Comparison of ENCODE assay signal across 18 mouse cellular contexts in genomic region chr2:26234253-26234652, GRCm38 (mm10). TPM values are rescaled to one million over a fixed set of nuclear protein-coding genes. Genes with fewer than 3 reads are reported as not detected.
DNase-seq lines count a peak whose midpoint lies in the region; ATAC-seq and TF ChIP-seq lines count a peak whose summit lies in the region.
"Had no signal": no experiment of that assay in that cellular context is flagged by ENCODE, and none has a peak within 500 bp of the region (broad histone marks: within the 10 kb centered on the region; RNA-seq: fewer than 3 reads in every experiment).

No protein-coding gene starts in this region.

- H3K27me3 ChIP-seq in heart, embryonic 16.5 days (ENCODE audit: control insufficient read depth, insufficient read depth, low read length): no peaks in the 10 kb centered on the region
- H3K27me3 ChIP-seq in testis, adult 2 months (ENCODE audit: control insufficient read depth, insufficient read depth, low read length): no peaks in the 10 kb centered on the region
- H3K27me3 ChIP-seq in small intestine, adult 2 months (ENCODE audit: control insufficient read depth, insufficient read depth, low read length): no peaks in the 10 kb centered on the region
- H3K27me3 ChIP-seq: embryonic facial prominence, embryonic 13.5 days; forebrain, embryonic 15.5 days; midbrain, embryonic 13.5 days; neural tube, embryonic 12.5 days had no signal

- no peak overlapping the region for H3K4me3 ChIP-seq in heart, embryonic 16.5 days (ENCODE audit: low read length)
- no peak overlapping the region for H3K4me3 ChIP-seq in testis, adult 2 months (ENCODE audit: control insufficient read depth, low read depth, low read length)
- no peak overlapping the region for H3K4me3 ChIP-seq in small intestine, adult 2 months (ENCODE audit: low read depth, low read length)
- H3K4me3 ChIP-seq: embryonic facial prominence, embryonic 13.5 days; forebrain, embryonic 15.5 days; heart, embryonic 13.5 days; midbrain, embryonic 13.5 days; neural tube, embryonic 12.5 days had no signal

- H3K36me3 ChIP-seq in heart, embryonic 16.5 days (ENCODE audit: control insufficient read depth, insufficient read depth): no peaks in the 10 kb centered on the region
- peaks cover 2% of the 10 kb centered on the region; the same call in 1 of the 2 replicates for H3K36me3 ChIP-seq in testis, adult 2 months (ENCODE audit: control insufficient read depth, insufficient read depth, low read length)
- H3K36me3 ChIP-seq in small intestine, adult 2 months (ENCODE audit: control insufficient read depth, insufficient read depth, low read length): no peaks in the 10 kb centered on the region
- H3K36me3 ChIP-seq: embryonic facial prominence, embryonic 13.5 days; forebrain, embryonic 15.5 days; heart, embryonic 13.5 days; neural tube, embryonic 12.5 days had no signal

- H3K9ac ChIP-seq in heart, embryonic 16.5 days (ENCODE audit: low read length): no peak overlapping the region
- H3K9ac ChIP-seq: embryonic facial prominence, embryonic 13.5 days; forebrain, embryonic 15.5 days; heart, embryonic 13.5 days; midbrain, embryonic 13.5 days; neural tube, embryonic 12.5 days had no signal

- no peaks in the 10 kb centered on the region for H3K9me3 ChIP-seq in heart, embryonic 16.5 days (replicated peaks; ENCODE audit: control insufficient read depth, low read length)
- H3K9me3 ChIP-seq: embryonic facial prominence, embryonic 13.5 days; forebrain, embryonic 15.5 days; heart, embryonic 13.5 days; midbrain, embryonic 13.5 days; neural tube, embryonic 12.5 days had no signal

- TF ChIP-seq CTCF in testis, adult 2 months (IDR thresholded peaks at IDR 0.05; ENCODE audit: control insufficient read depth, insufficient read depth, insufficient replicate concordance, low read depth, low read length): no peak
- no peak for TF ChIP-seq CTCF in small intestine, adult 2 months (IDR thresholded peaks at IDR 0.05; ENCODE audit: extremely low read depth, insufficient read length, insufficient replicate concordance, low read depth, low read length)

- ATAC-seq in heart, embryonic 16.5 days (replicated peaks; ENCODE audit: extremely low read depth, insufficient read depth, low FRiP score): no peak
- ATAC-seq: forebrain, embryonic 15.5 days; midbrain, embryonic 13.5 days had no signal

- WGBS in heart, embryonic 16.5 days: 45% methylated on average over 5 of the region's 5 CpGs
- WGBS in small intestine, adult 2 months: 29% methylated on average over 5 of the region's 5 CpGs

- H3K27ac ChIP-seq in heart, embryonic 16.5 days (ENCODE audit: low read length): peak overlapping the region; percentile 40
- peak overlapping the region; percentile 45 for H3K27ac ChIP-seq in testis, adult 2 months (ENCODE audit: control insufficient read depth, insufficient read depth, low read depth, low read length)
- peak overlapping the region; percentile 74 for H3K27ac ChIP-seq in small intestine, adult 2 months (ENCODE audit: insufficient read depth, low read depth, low read length)
- H3K27ac ChIP-seq: embryonic facial prominence, embryonic 13.5 days; forebrain, embryonic 15.5 days; midbrain, embryonic 13.5 days; neural tube, embryonic 12.5 days had no signal

- DNase-seq in heart, adult 9 months (ENCODE audit: low spot score in 2 of 2): no peak
- DNase-seq in testis, postnatal 14 days (ENCODE audit: low spot score): no peak
- DNase-seq in c-Kit-positive CD71-positive TER-119-negative erythroid progenitor cells, embryonic 14.5 days (ENCODE audit: low read depth): peak; percentile 32
- no peak for DNase-seq in cerebellum, postnatal 4 days (ENCODE audit: low spot score in 2 of 2)
- DNase-seq: adrenal gland, adult 2 months; B cell, adult 2 months; cerebellum, adult 9-10 months; gastrocnemius, postnatal 25 days; kidney, postnatal 25 days; lung, adult 18-20 months had no signal

- peak overlapping the region; percentile 8; the same call in 1 of the 2 replicates for H3K4me2 ChIP-seq in heart, embryonic 16.5 days (ENCODE audit: low read depth, low read length)
- H3K4me2 ChIP-seq: embryonic facial prominence, embryonic 13.5 days; forebrain, embryonic 15.5 days; heart, embryonic 13.5 days; midbrain, embryonic 13.5 days; neural tube, embryonic 12.5 days had no signal

- TF ChIP-seq POLR2A in testis, adult 2 months (IDR thresholded peaks at IDR 0.05; ENCODE audit: control insufficient read depth, low read depth, low read length): no peak
- no peak for TF ChIP-seq POLR2A in small intestine, adult 2 months (IDR thresholded peaks at IDR 0.05; ENCODE audit: low read depth, low read length)

- H3K4me1 ChIP-seq in heart, embryonic 16.5 days (ENCODE audit: control insufficient read depth, insufficient read depth, low read length): peaks cover 28% of the 10 kb centered on the region
- H3K4me1 ChIP-seq in testis, adult 2 months (ENCODE audit: control insufficient read depth, insufficient read depth, low read length): peaks cover 10% of the 10 kb centered on the region
- H3K4me1 ChIP-seq in small intestine, adult 2 months (ENCODE audit: control insufficient read depth, insufficient read depth, insufficient read length, low read length): peaks cover 16% of the 10 kb centered on the region; the same call in 1 of the 2 replicates

RNA-seq across cellular contexts. Expression of gene Qsox2, which starts 3.1 kb away (rescaled TPM):
- polyA plus RNA-seq in heart, embryonic 16.5 days (2015; fragmentation: Nextera tagmentation; extraction: Ambion mirVana): 11.8 and 13.0 TPM in 2 replicates
- 26.3 and 33.0 TPM in 2 replicates for polyA plus RNA-seq in testis, adult 2 months (2012; rRNA removed)
- 10.9 TPM in 2 replicates for polyA plus RNA-seq in small intestine, adult 2 months (2012; rRNA removed)

RNA-seq across cellular contexts. Expression of gene Lhx3, which starts 26.2 kb away (rescaled TPM):
- not detected in 2 replicates for polyA plus RNA-seq in heart, embryonic 16.5 days (2015; fragmentation: Nextera tagmentation; extraction: Ambion mirVana)
- 0.20 and 0.65 TPM in 2 replicates for polyA plus RNA-seq in testis, adult 2 months (2012; rRNA removed)
- 0.13 TPM in 1 of 2 replicates, not detected in the other for polyA plus RNA-seq in small intestine, adult 2 months (2012; rRNA removed)
